In genomic region chr14:74646107-74646793, GRCm38 (mm10) we compare ENCODE assay signal across 8 mouse cellular contexts. TPM values are rescaled to one million over a fixed set of nuclear protein-coding genes. Genes with fewer than 3 reads are reported as not detected.
DNase-seq lines count a peak whose midpoint lies in the region; ATAC-seq and TF ChIP-seq lines count a peak whose summit lies in the region.
"Had no signal": no experiment of that assay in that cellular context is flagged by ENCODE, and none has a peak within 500 bp of the region (broad histone marks: within the 10 kb centered on the region; RNA-seq: fewer than 3 reads in every experiment).

No protein-coding gene starts in this region.

- H3K79me2 ChIP-seq in CH12.LX (replicated peaks; ENCODE audit: control insufficient read depth, extremely low read depth, insufficient read depth, poor library complexity, severe bottlenecking) = no peaks in the 10 kb centered on the region

- dilution Hi-C loops in CH12.LX (cut with MboI; ENCODE audit: extremely low pct_ligation_motif_present, extremely low pct_unique_long_range_greater_than_20kb, low sequenced_read_pairs) = no loop called here

- H3K4me2 ChIP-seq in CH12.LX (ENCODE audit: insufficient read depth, low read depth, poor library complexity, severe bottlenecking) = peak overlapping the region; percentile 25
- peak overlapping the region; percentile 32 for H3K4me2 ChIP-seq in heart, embryonic 15.5 days
- no peak overlapping the region for H3K4me2 ChIP-seq in forebrain, postnatal 0 days (ENCODE audit: low read depth)

- no peak for TF ChIP-seq RAD21 in CH12.LX (IDR thresholded peaks at IDR 0.05; ENCODE audit: low read depth, low read length)

- peaks cover 10 to 38% of the 10 kb centered on the region in 2 experiments; a peak in 3 of 4 replicates for H3K4me1 ChIP-seq in CH12.LX (ENCODE audit: control insufficient read depth in 1 of 2, insufficient read depth in 2 of 2)
- peaks cover 28% of the 10 kb centered on the region for H3K4me1 ChIP-seq in heart, embryonic 15.5 days (replicated peaks)
- H3K4me1 ChIP-seq in forebrain, postnatal 0 days (ENCODE audit: insufficient read depth) = no peaks in the 10 kb centered on the region

- H3K27me3 ChIP-seq in CH12.LX (replicated peaks) = no peaks in the 10 kb centered on the region
- no peaks in the 10 kb centered on the region for H3K27me3 ChIP-seq in heart, embryonic 15.5 days
- H3K27me3 ChIP-seq in forebrain, postnatal 0 days (ENCODE audit: insufficient read depth, low read length) = no peaks in the 10 kb centered on the region

- TF ChIP-seq POLR2A in CH12.LX (IDR thresholded peaks at IDR 0.05; ENCODE audit: low read depth, low read length) = no peak

- 42% methylated on average over 11 of the region's 11 CpGs for WGBS in heart, embryonic 15.5 days
- 77% methylated on average over 11 of the region's 11 CpGs for WGBS in forebrain, postnatal 0 days

- H3K4me3 ChIP-seq in CH12.LX (replicated peaks in 1 of 3; ENCODE audit: low read depth in 2 of 3, low read length in 2 of 3, poor library complexity in 1 of 3) = peak overlapping the region in 2 of 3 experiments; percentile 11 to 15
- H3K4me3 ChIP-seq in heart, embryonic 15.5 days = no peak overlapping the region
- no peak overlapping the region for H3K4me3 ChIP-seq in forebrain, postnatal 0 days (ENCODE audit: low read depth, low read length)
- H3K4me3 ChIP-seq: myocyte had no signal

- no peak overlapping the region for H3K9ac ChIP-seq in CH12.LX (ENCODE audit: insufficient read depth, low read depth)
- H3K9ac ChIP-seq in heart, embryonic 15.5 days = no peak overlapping the region
- H3K9ac ChIP-seq in forebrain, postnatal 0 days = no peak overlapping the region

- H3K9me3 ChIP-seq in CH12.LX (replicated peaks; ENCODE audit: low read length) = no peaks in the 10 kb centered on the region
- H3K9me3 ChIP-seq in heart, embryonic 15.5 days (replicated peaks) = no peaks in the 10 kb centered on the region
- no peaks in the 10 kb centered on the region for H3K9me3 ChIP-seq in forebrain, postnatal 0 days (ENCODE audit: low read length)

- in situ Hi-C loops in CH12.LX (cut with MboI; ENCODE audit: low pct_ligation_motif_present, low pct_unique_long_range_greater_than_20kb, low sequenced_read_pairs) = no loop called here

- ATAC-seq in heart, embryonic 15.5 days (replicated peaks; ENCODE audit: insufficient number of reproducible peaks, insufficient read depth, low FRiP score, low read depth) = no peak
- ATAC-seq in forebrain, postnatal 0 days = no peak

- peak; percentile 48; the same call in 1 of the 2 replicates for TF ChIP-seq EP300 in CH12.LX (IDR thresholded peaks at IDR 0.05; ENCODE audit: low read length)

- TF ChIP-seq CTCF in CH12.LX (conservative IDR thresholded peaks at IDR 0.05 in 1 of 2, IDR thresholded peaks at IDR 0.05 in 1 of 2; ENCODE audit: low read depth in 2 of 2, low read length in 2 of 2) = no peak
- TF ChIP-seq CTCF in forebrain, postnatal 0 days (IDR thresholded peaks at IDR 0.05; ENCODE audit: low read depth) = no peak

- no peaks in the 10 kb centered on the region for H3K36me3 ChIP-seq in CH12.LX (replicated peaks in 1 of 2; ENCODE audit: control insufficient read depth in 1 of 2, insufficient read depth in 1 of 2, low read length in 1 of 2)
- H3K36me3 ChIP-seq in heart, embryonic 15.5 days = no peaks in the 10 kb centered on the region
- H3K36me3 ChIP-seq in forebrain, postnatal 0 days (ENCODE audit: insufficient read depth) = no peaks in the 10 kb centered on the region

- no peak overlapping the region for H3K27ac ChIP-seq in CH12.LX (ENCODE audit: insufficient read depth, low read depth)
- peak overlapping the region; percentile 1; the same call in 1 of the 2 replicates for H3K27ac ChIP-seq in heart, embryonic 15.5 days
- H3K27ac ChIP-seq in forebrain, postnatal 0 days (ENCODE audit: low read depth, low read length) = no peak overlapping the region

- DNase-seq in A20 (ENCODE audit: low read depth, low spot score) (peak; percentile 37), CH12.LX (ENCODE audit: extremely low read depth) (peak; percentile 70)
- DNase-seq in lung, postnatal 36 days = peak; percentile 47
- DNase-seq in right cerebral cortex, adult 2 months (ENCODE audit: low spot score in 2 of 2) = no peak
- DNase-seq in forebrain, postnatal 0 days = no peak
- DNase-seq in layer of hippocampus, adult 9-11 months = no peak

TF ChIP-seq in CH12.LX, 34 proteins besides CTCF, POLR2A, EP300 and RAD21:
- TF ChIP-seq ZC3H11A (IDR thresholded peaks at IDR 0.05; ENCODE audit: low read depth, low read length) (no peak), BHLHE40 (IDR thresholded peaks at IDR 0.05; ENCODE audit: low read depth, low read length) (peak; percentile 76), JUN (IDR thresholded peaks at IDR 0.05; ENCODE audit: insufficient read depth, low read depth, low read length) (peak; percentile 76), HCFC1 (IDR thresholded peaks at IDR 0.05; ENCODE audit: low read depth, low read length) (no peak), JUND (conservative IDR thresholded peaks at IDR 0.05; ENCODE audit: low read depth, low read length) (peak; percentile 68), MEF2A (IDR thresholded peaks at IDR 0.05; ENCODE audit: borderline replicate concordance, low read depth, low read length) (0 out of 2 replicates have a peak, but pooled peaks have one; percentile 15), IRF4 (IDR thresholded peaks at IDR 0.05; ENCODE audit: low read depth, low read length) (peak; percentile 38; the same call in 1 of the 2 replicates), CHD2 (IDR thresholded peaks at IDR 0.05; ENCODE audit: low read length) (no peak)

RNA-seq across cellular contexts. Expression of gene Htr2a, which starts 5.6 kb away (rescaled TPM):
- total RNA-seq in CH12.LX (2012; rRNA removed) (not detected in 2 replicates), CH12.LX (2014; rRNA removed) (not detected in 2 replicates)
- 0.04 TPM in 1 of 2 replicates, not detected in the other for polyA plus RNA-seq in CH12.LX (2012; ENCODE audit: insufficient read length, low read depth)
- polyA plus RNA-seq in heart, embryonic 15.5 days (2015; fragmentation: Nextera tagmentation; extraction: Ambion mirVana) = 0.66 and 0.77 TPM in 2 replicates
- total RNA-seq in forebrain, postnatal 0 days (2014; rRNA removed) = 7.1 and 7.4 TPM in 2 replicates
- polyA plus RNA-seq in forebrain, postnatal 0 days (2015; fragmentation: Nextera tagmentation; extraction: Ambion mirVana) = 1.3 and 1.5 TPM in 2 replicates
- polyA plus RNA-seq: myocyte had no signal

Comparison
In these comparisons a context has a peak if more than half of its experiments do, and no peak if none do; other contexts are left out.
1. DNase-seq: peak in A20 (single experiment), CH12.LX (single experiment) and lung, postnatal 36 days (single experiment); none in right cerebral cortex, adult 2 months (0 of 2), forebrain, postnatal 0 days (single experiment) and layer of hippocampus, adult 9-11 months (single experiment).
2. H3K4me3 ChIP-seq: peak in CH12.LX (2 of 3); none in heart, embryonic 15.5 days (single experiment) and forebrain, postnatal 0 days (single experiment).